Mouse (Mus musculus) urinary bladder, postnatal 4 days (tissue): Measurements from ENCODE around the gene Borcs7.
"Not testable (repeated sequence)": the region's sequence is repeated elsewhere in the genome, so short reads cannot be mapped to it uniquely, and the experiment has no call there.

ENCODE experiments used
- DNase-seq, 2 experiments: peaks; one replicate each; pipeline ENCODE4 v3.0.0; 2021 to 2022; ENCODE audit warnings: low spot score in 2 of 2

Gene Borcs7

DNA sequence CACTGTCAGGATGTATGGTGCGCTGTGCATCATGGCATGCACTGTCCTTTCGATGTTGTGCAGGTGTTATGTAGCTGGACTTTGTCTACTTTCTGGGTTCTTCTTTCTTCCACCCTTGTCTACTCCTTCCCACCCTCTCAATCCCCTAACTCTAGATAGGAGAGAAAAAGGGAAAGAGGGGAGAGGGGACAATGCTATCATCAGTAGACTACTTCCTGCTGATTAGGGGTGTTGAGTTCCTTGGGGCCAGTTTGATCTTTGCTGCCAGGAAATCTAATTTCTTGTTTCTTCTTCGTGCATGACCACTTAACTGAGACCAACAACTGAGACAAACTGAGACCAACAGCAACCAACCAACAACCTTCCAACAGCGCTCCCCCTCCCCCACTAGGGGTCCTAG, 20.9 kb downstream of the Borcs7 start:
- no peak for DNase-seq

DNA sequence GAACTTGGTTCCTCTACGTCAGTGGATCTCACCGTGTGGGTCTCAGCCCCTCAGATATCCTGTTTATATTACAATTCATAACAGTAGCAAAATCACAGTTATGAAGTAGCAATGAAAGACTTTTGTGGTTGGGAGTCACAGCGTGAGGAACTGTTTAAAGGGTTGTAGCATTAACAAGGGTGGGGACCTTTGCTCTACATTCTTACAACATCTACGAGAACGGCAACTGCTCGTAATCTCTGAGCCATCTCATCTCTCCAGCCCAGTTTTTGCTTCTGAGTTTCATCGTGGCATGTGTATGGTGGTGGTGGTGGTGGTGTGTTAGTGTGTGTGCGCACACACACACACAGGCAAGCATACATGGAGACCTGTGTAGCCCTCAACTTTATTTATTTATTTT, 24.5 kb downstream of the Borcs7 start:
- DNase-seq = no peak

DNA sequence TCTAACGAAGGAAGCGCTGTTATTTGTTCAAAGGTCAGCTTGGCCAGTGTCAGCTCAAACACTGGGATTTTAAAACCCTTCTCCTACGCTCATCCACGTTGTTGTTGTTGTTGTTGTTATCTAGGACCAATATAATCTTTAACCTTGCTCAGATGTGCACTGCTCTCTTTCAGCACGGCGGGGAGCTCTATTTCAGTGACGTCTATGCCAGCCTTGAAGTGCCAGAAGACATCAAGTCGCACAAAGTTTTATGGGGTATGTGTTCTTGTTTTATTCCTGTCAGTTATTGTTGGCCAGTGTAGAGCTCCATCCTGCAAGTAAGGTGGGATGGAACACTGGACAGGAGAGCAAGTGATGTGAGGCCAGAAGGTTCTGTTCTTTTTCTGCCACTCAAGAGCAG, 25.3 kb downstream of the Borcs7 start:
- no peak for DNase-seq

DNA sequence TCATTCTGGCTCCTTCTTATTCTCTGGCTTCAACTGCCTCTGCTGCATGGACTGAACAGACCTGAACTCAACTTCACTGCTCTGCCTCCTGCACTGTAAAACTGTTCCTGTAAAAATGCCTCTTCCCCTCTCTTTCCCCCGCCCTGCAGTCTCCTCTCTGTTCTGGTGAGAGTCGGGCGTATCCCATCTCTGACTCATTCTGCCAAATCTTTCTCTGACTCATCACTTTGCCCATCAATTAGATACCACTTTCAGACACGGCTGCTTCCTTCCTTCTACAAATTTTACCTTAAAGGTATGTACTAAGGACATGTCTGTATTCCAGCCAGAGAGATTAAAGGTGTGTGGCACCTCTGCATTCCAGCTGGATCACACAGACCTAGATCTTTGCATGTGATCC, 28.4 kb downstream of the Borcs7 start:
- no peak for DNase-seq

DNA sequence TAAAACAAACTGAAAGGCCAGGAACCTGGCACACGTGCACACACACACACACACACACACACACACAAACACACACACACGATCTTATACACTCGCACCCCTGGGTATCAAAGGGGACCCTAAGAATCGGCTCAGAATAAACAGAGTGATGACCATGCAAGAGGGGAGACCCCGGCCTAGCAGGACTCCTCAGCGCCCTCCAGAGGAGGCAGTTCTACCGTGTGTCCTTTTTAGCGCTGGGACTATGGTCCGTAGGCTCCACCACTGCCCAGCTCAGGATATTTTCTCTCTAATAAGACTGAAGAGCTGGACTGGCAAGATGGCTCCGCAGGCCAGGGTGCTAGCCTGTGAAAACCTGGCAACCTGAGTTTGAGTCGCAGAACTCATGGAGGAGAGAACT, 34.7 kb downstream of the Borcs7 start:
- DNase-seq = no peak

DNA sequence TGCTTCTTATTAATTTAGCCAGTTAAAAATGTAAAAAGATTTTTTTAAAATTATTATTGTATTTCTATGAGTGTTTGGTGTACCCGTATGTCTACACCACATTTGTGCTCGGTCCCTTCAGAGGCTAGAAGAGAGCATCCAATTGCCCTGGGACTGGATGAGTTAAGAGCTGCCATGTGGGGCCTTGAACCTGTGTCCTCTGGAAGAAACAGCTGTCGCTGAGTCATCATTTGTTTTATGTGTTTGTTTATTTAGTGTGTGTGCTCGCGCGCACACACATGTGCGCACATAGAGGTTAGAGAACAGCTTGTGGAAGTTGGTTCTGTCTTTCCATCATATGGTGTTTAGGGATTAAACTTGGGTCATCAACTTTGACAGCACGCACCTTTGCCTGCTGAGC, 36.4 kb downstream of the Borcs7 start:
- peak in 1 of 2 experiments; percentile 20 for DNase-seq

DNA sequence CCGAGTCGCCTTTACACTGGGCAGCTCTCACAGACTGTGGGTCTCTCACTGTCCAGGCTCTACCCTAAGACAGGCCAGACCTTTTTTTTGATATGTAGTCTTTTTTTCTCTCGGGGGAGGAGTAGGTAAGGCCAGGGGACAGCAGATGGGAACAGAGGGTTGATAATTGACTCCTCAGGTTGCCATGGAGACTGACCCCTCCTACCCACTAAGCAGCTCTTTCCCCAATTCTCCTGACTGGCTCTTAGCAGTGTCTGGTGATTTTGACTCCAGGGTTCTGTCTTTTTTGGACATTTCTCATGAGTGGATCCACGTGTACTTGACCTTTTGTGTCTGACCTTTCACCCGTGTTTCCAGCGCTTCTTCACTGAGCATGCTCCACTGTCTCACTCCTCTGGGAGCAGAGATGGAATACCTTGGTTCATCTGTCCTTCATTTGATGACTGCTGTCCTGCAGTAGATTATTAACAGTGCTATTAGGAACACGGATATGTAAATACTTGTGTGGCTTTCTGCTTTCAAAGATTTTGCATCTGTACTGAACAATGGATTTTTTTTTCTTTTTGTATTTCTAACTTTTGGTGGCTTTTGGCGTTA, 37.5 kb downstream of the Borcs7 start:
- DNase-seq = peak in 1 of 2 experiments; percentile 41

DNA sequence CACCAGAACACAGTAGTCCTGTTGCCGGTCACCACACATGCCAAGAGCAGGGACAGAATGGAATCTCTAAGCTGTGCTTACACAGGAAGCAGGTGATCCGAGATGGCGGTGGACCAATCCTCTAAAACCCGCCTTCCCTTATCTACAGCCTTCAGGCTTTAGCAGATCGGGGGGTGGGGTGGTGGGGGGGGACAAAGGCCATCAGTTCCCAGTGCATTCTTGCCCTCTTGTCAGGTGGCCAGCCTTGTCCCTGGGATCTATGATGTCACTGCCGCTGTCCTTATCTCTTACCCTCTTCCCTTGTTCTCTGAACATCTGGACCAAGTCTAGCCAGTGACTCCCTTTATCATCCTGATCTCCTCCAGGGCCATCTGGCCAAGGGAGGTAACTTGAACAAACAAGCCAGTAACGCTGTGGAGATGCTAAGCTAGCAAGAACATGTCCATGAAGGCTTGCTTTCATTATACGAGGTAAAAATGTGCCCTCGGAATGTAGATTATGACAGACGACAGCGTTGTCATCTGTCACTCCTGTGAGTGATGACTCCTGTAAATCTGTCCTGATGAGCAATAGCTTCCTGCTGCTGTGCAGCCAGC, 38.3 kb downstream of the Borcs7 start:
- peak in 1 of 2 experiments; percentile 56 for DNase-seq

DNA sequence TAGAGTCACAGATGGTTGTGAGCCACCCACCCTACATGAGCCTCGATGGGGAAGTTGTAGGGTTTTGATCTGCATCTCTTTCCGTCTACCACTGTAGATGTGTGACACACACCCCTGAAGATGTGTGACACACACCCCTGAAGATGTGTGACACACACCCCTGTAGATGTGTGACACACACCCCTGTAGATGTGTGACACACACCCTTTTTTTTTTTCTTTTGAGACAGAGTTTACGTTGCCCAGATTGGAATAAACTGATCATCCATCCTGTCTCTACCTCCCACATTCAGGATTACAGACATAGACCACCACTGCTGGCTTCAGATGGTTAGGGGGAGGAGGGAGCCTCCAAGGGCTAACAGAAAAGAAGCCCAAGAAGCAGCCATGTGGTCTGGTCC, 39.2 kb downstream of the Borcs7 start:
- peak in 1 of 2 experiments; percentile 43 for DNase-seq

DNA sequence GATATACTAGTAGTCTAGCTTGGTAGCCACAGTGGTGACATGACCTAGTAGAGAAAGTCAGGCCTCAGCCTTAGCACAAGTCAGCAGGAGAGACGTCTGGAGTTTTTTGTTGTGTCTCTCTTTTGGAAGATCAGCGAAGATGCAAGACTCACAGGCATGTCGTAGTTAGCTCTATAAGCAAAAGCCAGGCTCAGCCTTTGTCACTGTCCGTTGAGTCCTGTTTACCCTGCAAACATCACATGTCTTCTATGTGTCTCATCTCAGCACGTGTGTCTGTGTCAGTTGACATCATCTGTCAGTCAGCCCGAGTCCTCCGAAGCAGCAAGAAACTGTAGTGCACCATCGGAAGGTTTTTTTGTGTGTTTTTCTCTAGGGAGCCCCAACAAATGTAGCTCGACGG, 41.6 kb downstream of the Borcs7 start:
- no peak for DNase-seq

DNA sequence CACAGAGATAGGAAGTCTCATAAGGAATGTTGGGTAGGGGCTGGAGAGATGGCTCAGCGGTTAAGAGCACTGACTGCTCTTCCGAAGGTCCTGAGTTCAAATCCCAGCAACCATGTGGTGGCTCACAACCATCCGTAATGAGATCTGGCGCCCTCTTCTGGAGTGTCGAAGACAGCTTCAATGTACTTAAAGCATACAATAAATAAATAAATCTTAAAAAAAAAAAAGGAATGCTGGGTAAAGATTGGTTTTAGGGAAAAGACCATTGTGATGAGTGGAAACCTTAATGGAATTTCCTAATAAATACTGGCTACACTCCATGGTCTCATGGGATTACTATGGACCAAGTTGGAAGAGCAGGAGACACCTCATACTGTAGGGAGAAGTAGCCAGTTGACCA, 43.0 kb downstream of the Borcs7 start:
- not testable (repeated sequence) for DNase-seq

DNA sequence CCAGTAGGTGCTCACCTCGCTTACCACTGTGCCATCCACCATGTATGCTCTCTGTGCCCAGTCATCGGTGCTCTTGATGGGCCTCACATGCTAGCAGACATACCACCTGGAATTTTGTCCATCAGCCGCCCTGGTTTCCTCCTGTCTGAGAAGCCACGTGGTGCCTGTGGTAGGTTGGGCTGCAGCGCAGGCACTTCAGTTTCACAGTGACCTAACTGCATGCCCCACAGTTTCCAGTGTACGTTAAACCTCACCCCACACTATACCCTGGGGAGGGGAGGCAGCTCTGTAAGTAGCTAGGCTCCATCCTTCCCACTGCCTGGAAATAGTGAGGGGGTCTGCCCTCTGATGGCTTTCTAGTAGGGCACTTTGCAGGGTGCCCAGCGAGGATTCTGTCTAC, 43.9 kb downstream of the Borcs7 start:
- DNase-seq = no peak

DNA sequence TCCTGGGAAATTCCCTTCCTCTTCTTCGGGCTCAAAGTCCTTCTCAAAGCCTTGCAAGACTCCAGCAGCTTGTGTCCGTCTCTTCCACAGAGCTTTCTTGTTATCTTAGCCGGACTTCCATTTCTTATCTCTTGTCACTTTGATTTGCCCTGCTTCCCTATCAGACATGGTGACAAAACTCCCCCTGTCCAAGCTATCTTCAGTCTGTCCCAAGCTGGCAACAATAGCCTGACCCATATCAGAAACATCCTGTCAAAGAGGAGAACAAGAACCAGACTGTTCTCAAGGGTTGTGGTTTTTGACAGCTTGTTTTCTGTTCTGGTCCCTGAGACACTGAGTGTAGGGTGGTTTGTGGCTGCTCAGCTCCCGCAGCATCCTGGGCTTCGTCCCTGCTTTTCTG, 45.5 kb downstream of the Borcs7 start:
- DNase-seq = no peak

DNA sequence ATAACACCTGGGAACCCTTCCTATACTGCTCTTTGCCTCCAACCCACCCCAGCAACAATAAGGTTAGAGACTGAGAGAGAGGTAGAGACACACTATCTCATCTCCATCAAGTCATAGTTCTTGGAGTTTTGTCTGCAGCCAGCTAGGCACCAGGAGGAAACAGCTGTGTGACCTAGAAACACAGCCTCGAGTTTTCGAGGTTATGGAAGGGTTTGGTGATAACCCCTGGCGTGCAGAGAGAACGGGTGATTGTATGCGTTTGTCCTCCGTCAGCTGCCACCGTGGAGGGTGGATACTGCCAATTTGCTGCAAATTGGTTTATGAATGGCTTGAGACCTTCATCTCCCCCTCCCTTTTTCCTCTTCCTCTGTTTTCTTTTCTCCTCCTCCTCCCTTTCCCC, 47.4 kb downstream of the Borcs7 start:
- DNase-seq = no peak

DNA sequence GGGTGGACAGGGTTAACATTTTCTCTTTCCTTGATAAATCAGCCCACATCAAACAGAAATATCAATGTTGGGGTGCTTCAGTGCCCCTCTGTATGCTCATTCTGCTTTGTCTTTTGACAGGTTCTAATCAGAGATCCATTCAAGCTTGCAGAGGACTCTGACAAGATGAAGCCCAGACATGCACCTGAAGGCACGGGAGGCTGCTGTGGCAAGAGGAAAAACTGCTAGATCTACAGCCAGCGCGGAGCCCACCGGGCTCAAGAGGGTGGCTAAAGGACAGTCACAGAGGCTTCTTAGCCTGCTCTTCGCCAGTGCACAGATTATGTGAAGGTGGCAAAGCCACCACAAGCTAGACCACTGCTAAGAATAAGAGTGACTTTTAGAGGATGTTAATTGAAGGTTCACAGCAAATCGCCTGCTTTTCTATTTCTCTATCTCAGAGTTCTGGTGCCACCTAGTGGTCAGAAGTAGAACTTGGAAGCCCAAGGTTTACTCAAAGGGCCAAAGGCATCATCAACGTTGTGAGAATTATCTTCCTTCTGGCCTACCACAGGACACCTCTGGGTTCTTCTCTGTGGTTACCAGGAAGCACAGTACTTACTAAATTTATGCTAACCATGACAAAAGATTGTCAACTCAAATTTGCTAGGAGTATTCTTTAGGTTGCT, 50.8 kb downstream of the Borcs7 start:
- DNase-seq = peak; percentile 31 to 70

DNA sequence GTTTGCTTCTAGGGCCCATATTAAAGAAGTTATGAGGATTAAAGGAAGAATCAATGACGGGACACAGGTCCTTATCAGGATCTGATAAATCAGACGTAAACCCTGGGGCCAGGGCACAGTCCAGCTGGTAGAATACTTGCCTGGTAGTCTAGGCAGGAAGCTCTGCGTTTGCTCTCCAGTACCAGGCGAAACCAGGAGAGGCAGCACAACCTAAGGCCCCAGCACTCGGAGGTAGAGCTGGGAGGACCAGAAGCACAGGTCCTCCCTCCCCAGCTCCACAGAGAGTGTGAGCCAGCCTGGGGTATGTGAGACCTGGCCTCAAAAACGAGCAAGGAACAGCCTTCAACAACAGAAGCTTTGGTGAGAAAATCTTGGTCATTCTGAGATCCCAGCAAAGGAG, 51.9 kb downstream of the Borcs7 start:
- no peak for DNase-seq

DNA sequence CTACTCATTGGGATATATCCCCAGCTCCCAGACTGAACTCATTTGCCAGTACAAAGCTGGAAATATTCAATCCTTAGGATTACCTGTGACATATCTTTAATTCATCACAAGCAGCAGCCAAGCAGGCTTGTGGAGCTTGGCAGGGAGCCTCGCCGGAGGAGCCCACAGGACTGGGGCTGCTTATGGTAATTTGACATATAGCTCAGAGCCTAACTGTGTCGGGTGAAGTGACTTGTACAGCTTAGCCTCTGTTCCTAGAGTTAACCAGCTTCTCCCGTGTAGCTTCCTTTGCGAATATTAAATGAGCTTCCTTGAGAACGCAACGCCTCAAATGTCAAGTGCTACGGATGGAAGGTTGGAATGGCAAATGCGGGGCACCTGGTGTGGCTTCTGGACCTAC, 55.0 kb downstream of the Borcs7 start:
- peak in 1 of 2 experiments; percentile 45 for DNase-seq

DNA sequence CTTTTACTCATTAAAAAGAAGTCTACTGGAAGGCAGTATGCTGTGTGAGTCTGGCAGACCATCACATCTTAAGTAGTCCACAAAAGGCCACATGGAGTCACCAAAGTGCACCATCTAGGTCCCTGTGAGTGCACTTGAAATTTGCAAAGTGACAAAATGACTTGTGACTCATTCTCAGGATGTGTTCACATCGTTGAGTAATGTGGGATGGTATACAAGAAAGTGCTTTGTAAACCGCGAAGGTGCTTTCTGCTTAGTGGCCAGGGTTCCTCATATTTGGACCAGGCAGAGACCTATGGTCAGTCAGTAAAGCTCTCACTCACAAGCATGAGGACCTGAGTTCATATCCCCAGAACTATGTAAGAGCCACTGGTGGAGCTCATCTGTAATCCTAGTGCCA, 58.1 kb downstream of the Borcs7 start:
- DNase-seq = no peak

DNA sequence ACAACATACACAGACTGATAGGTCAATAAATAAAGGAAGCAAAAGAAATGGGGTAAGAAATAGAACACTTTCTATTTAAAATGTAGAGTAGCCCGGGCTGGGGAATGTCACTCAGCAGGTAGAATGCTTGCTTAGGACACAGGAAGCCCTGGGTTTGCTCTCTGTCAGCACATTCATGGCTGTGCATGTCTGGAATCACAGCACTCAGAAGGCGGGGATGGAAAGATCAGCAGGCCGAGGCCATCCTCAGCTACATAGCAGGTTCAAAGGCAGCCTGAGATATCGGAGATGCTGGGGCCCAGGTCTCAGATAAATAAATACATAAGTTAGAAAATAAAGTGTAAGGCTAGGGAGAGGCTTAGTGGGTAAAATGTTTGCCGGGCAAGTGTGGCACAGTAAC, 62.5 kb downstream of the Borcs7 start:
- DNase-seq = no peak
